In the genomic region with DNA sequence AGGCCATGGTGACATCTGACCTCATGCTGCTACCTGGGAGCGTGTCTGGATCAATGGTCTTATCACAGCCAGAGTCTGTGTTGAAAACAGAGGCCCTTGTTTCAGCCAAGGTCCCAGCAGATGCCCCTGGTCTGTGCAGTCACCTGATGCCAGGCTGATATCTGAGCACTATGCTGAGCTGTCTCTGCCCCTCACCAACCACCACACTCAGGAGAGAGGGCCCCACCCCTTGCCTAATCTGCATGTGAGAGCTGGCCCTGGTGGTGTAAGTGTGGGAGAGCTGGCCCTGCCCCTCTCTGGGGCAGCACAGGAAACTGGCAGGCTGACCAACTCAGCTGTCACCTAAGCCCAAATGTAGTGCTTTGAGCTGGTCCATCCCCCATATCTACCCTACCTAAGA, we compare ENCODE assay signal across 27 mouse cellular contexts.
DNase-seq lines count a peak whose midpoint lies in the region; ATAC-seq and TF ChIP-seq lines count a peak whose summit lies in the region.
"Had no signal": no experiment of that assay in that cellular context is flagged by ENCODE, and none has a peak within 500 bp of the region (broad histone marks: within the 10 kb centered on the region; RNA-seq: fewer than 3 reads in every experiment).

No protein-coding gene starts in this region.

- H3K4me1 ChIP-seq in embryonic facial prominence, embryonic 14.5 days (ENCODE audit: control insufficient read depth, insufficient read depth, low read length), result no peaks in the 10 kb centered on the region
- H3K4me1 ChIP-seq in embryonic facial prominence, embryonic 10.5 days, result no peaks in the 10 kb centered on the region
- no peaks in the 10 kb centered on the region for H3K4me1 ChIP-seq in kidney, embryonic 14.5 days (ENCODE audit: control insufficient read depth, insufficient read depth, low read length)
- no peaks in the 10 kb centered on the region for H3K4me1 ChIP-seq in stomach, embryonic 15.5 days
- no peaks in the 10 kb centered on the region for H3K4me1 ChIP-seq in stomach, postnatal 0 days (replicated peaks; ENCODE audit: control insufficient read depth, insufficient read depth)
- H3K4me1 ChIP-seq: heart, embryonic 13.5 days; hindbrain, embryonic 12.5 days; hindbrain, embryonic 15.5 days had no signal

- no peak for TF ChIP-seq CTCF in stomach, postnatal 0 days (IDR thresholded peaks at IDR 0.05; ENCODE audit: low read depth)

- no peaks in the 10 kb centered on the region for H3K36me3 ChIP-seq in embryonic facial prominence, embryonic 14.5 days (ENCODE audit: control insufficient read depth, insufficient read depth, low read length)
- no peaks in the 10 kb centered on the region for H3K36me3 ChIP-seq in embryonic facial prominence, embryonic 10.5 days (replicated peaks)
- H3K36me3 ChIP-seq in kidney, embryonic 14.5 days (ENCODE audit: control insufficient read depth, insufficient read depth, low read length), result no peaks in the 10 kb centered on the region
- no peaks in the 10 kb centered on the region for H3K36me3 ChIP-seq in stomach, embryonic 15.5 days
- no peaks in the 10 kb centered on the region for H3K36me3 ChIP-seq in stomach, postnatal 0 days (ENCODE audit: control insufficient read depth, insufficient read depth, low read length)
- H3K36me3 ChIP-seq: embryonic facial prominence, embryonic 15.5 days; G1E; heart, embryonic 13.5 days; hindbrain, embryonic 12.5 days; hindbrain, embryonic 15.5 days had no signal

- no peak overlapping the region for H3K4me2 ChIP-seq in embryonic facial prominence, embryonic 14.5 days (ENCODE audit: low read depth, low read length)
- H3K4me2 ChIP-seq in kidney, embryonic 14.5 days (replicated peaks; ENCODE audit: low read depth, low read length), result no peak overlapping the region
- H3K4me2 ChIP-seq in stomach, embryonic 15.5 days, result no peak overlapping the region
- no peak overlapping the region for H3K4me2 ChIP-seq in stomach, postnatal 0 days (replicated peaks; ENCODE audit: low read depth)
- H3K4me2 ChIP-seq: embryonic facial prominence, embryonic 15.5 days; heart, embryonic 13.5 days; hindbrain, embryonic 12.5 days; hindbrain, embryonic 15.5 days had no signal

- no peak overlapping the region for H3K27ac ChIP-seq in embryonic facial prominence, embryonic 14.5 days (replicated peaks; ENCODE audit: low read depth, low read length)
- no peak overlapping the region for H3K27ac ChIP-seq in embryonic facial prominence, embryonic 10.5 days (replicated peaks)
- no peak overlapping the region for H3K27ac ChIP-seq in kidney, embryonic 14.5 days (ENCODE audit: low read depth, low read length)
- no peak overlapping the region for H3K27ac ChIP-seq in stomach, embryonic 15.5 days
- H3K27ac ChIP-seq in stomach, postnatal 0 days (replicated peaks), result no peak overlapping the region
- H3K27ac ChIP-seq: embryonic facial prominence, embryonic 15.5 days; gastrocnemius, adult 2 months; heart, embryonic 13.5 days; hindbrain, embryonic 12.5 days; hindbrain, embryonic 15.5 days had no signal

- peak; percentile 47; the same call in 1 of the 2 replicates for ATAC-seq in embryonic facial prominence, embryonic 14.5 days (ENCODE audit: low read depth)
- 0 out of 2 replicates have a peak, but pooled peaks have one; percentile 52 for ATAC-seq in kidney, embryonic 14.5 days (ENCODE audit: low FRiP score, low TSS enrichment)
- ATAC-seq in stomach, embryonic 15.5 days (ENCODE audit: insufficient read depth, low FRiP score, low read depth), result 0 out of 2 replicates have a peak, but pooled peaks have one; percentile 14
- ATAC-seq in stomach, postnatal 0 days (ENCODE audit: low FRiP score, low TSS enrichment), result no peak
- ATAC-seq in granulocyte monocyte progenitor cell, adult 5-6 weeks (replicated peaks; ENCODE audit: poor library complexity, severe bottlenecking), result no peak
- ATAC-seq: forebrain, embryonic 14.5 days; forebrain, postnatal 0 days; Patski had no signal

- DNase-seq in embryonic facial prominence, embryonic 14.5 days (ENCODE audit: low spot score), result no peak
- DNase-seq in embryonic facial prominence, embryonic 10.5 days (ENCODE audit: low spot score), result no peak
- DNase-seq in kidney, adult 9 months, result no peak
- no peak for DNase-seq in stomach, postnatal 0 days (ENCODE audit: low spot score)
- DNase-seq: adrenal gland, postnatal 10 days; adrenal gland, postnatal 36 days; B cell, adult 2 months; cerebellum, adult 2 months; cerebellum, adult 9-11 months; cerebellum, postnatal 25 days; embryo, embryonic 11 days; forebrain, postnatal 0 days; gastrocnemius, adult 2 months; gastrocnemius, postnatal 14 days; heart, adult 18-20 months; heart, postnatal 14 days had no signal

- no peak overlapping the region for H3K9ac ChIP-seq in embryonic facial prominence, embryonic 14.5 days (ENCODE audit: low read depth, low read length)
- no peak overlapping the region for H3K9ac ChIP-seq in kidney, embryonic 14.5 days (ENCODE audit: low read depth, low read length)
- H3K9ac ChIP-seq in stomach, embryonic 15.5 days, result no peak overlapping the region
- no peak overlapping the region for H3K9ac ChIP-seq in stomach, postnatal 0 days (ENCODE audit: low read length)
- H3K9ac ChIP-seq: embryonic facial prominence, embryonic 15.5 days; forebrain, postnatal 0 days; heart, embryonic 13.5 days; hindbrain, embryonic 12.5 days; hindbrain, embryonic 15.5 days had no signal

- no peak overlapping the region for H3K4me3 ChIP-seq in embryonic facial prominence, embryonic 14.5 days (ENCODE audit: low read depth, low read length)
- no peak overlapping the region for H3K4me3 ChIP-seq in embryonic facial prominence, embryonic 10.5 days
- H3K4me3 ChIP-seq in kidney, embryonic 14.5 days (ENCODE audit: low read length), result no peak overlapping the region
- H3K4me3 ChIP-seq in stomach, embryonic 15.5 days (replicated peaks), result no peak overlapping the region
- H3K4me3 ChIP-seq in stomach, postnatal 0 days (ENCODE audit: low read depth, low read length), result no peak overlapping the region
- H3K4me3 ChIP-seq: embryonic facial prominence, embryonic 15.5 days; gastrocnemius, adult 2 months; heart, embryonic 13.5 days; hindbrain, embryonic 12.5 days; hindbrain, embryonic 15.5 days had no signal

- 88% methylated on average over 1 of the region's 1 CpGs for WGBS in embryonic facial prominence, embryonic 14.5 days
- 63% methylated on average over 1 of the region's 1 CpGs for WGBS in embryonic facial prominence, embryonic 10.5 days
- WGBS in kidney, embryonic 14.5 days, result 90% methylated on average over 1 of the region's 1 CpGs
- WGBS in stomach, embryonic 15.5 days, result 54% methylated on average over 1 of the region's 1 CpGs
- WGBS in stomach, postnatal 0 days, result 67% methylated on average over 1 of the region's 1 CpGs

- no peak for TF ChIP-seq EP300 in stomach, postnatal 0 days (optimal IDR thresholded peaks at IDR 0.05)

- no peaks in the 10 kb centered on the region for H3K27me3 ChIP-seq in embryonic facial prominence, embryonic 14.5 days (replicated peaks; ENCODE audit: control insufficient read depth, insufficient read depth, low read length)
- no peaks in the 10 kb centered on the region for H3K27me3 ChIP-seq in embryonic facial prominence, embryonic 10.5 days (replicated peaks; ENCODE audit: low read depth, poor library complexity, severe bottlenecking)
- H3K27me3 ChIP-seq in kidney, embryonic 14.5 days (ENCODE audit: control insufficient read depth, insufficient read depth, low read length), result no peaks in the 10 kb centered on the region
- no peaks in the 10 kb centered on the region for H3K27me3 ChIP-seq in stomach, embryonic 15.5 days (replicated peaks)
- H3K27me3 ChIP-seq in stomach, postnatal 0 days (ENCODE audit: control insufficient read depth, insufficient read depth, low read length), result no peaks in the 10 kb centered on the region
- H3K27me3 ChIP-seq: CH12.LX; embryonic facial prominence, embryonic 15.5 days; heart, embryonic 13.5 days; hindbrain, embryonic 12.5 days; hindbrain, embryonic 15.5 days; Patski had no signal

- H3K9me3 ChIP-seq in embryonic facial prominence, embryonic 14.5 days (ENCODE audit: control insufficient read depth, low read length), result no peaks in the 10 kb centered on the region
- H3K9me3 ChIP-seq in embryonic facial prominence, embryonic 10.5 days, result no peaks in the 10 kb centered on the region
- H3K9me3 ChIP-seq in kidney, embryonic 14.5 days (ENCODE audit: control insufficient read depth, low read length), result no peaks in the 10 kb centered on the region
- no peaks in the 10 kb centered on the region for H3K9me3 ChIP-seq in stomach, embryonic 15.5 days
- no peaks in the 10 kb centered on the region for H3K9me3 ChIP-seq in stomach, postnatal 0 days (ENCODE audit: control insufficient read depth, low read length)
- H3K9me3 ChIP-seq: embryonic facial prominence, embryonic 15.5 days; G1E; heart, embryonic 13.5 days; hindbrain, embryonic 12.5 days; hindbrain, embryonic 15.5 days had no signal

Comparison
In these comparisons a context has a peak if more than half of its experiments do, and no peak if none do; other contexts are left out.
1. ATAC-seq: peak in embryonic facial prominence, embryonic 14.5 days (single experiment), kidney, embryonic 14.5 days (single experiment) and stomach, embryonic 15.5 days (single experiment); none in stomach, postnatal 0 days (single experiment) and granulocyte monocyte progenitor cell, adult 5-6 weeks (single experiment).